Mouse (Mus musculus) limb, embryonic 15.5 days (tissue): ENCODE results near the gene Gyg. TPM values are rescaled to one million over a fixed set of nuclear protein-coding genes. Genes with fewer than 3 reads are reported as not detected.

Source experiments
- ATAC-seq: fragments of 200-750 bp; cut with Nextera tagmentation; 2 replicates; pipeline ENCODE4 v1.8.0; 2017; ENCODE audit warnings: low read depth, moderate TSS enrichment; ENCODE audit not compliant: insufficient number of reproducible peaks, low FRiP score, low TSS enrichment
- H3K27ac ChIP-seq: fragments of 300-500 bp; sonication (generic); 2 replicates; pipeline ENCODE4 v1.5.1; 2015; ENCODE audit warnings: moderate library complexity, mild to moderate bottlenecking, inconsistent platforms
- H3K27me3 ChIP-seq: fragments of 300-500 bp; sonication (generic); 2 replicates; pipeline ENCODE4 v1.6.1; 2015; ENCODE audit warnings: inconsistent platforms
- H3K36me3 ChIP-seq: fragments of 300-500 bp; sonication (generic); 2 replicates; pipeline ENCODE4 v1.6.1; 2015; ENCODE audit warnings: inconsistent platforms
- H3K4me1 ChIP-seq: fragments of 300-500 bp; sonication (generic); 2 replicates; pipeline ENCODE4 v1.6.1; 2015; ENCODE audit warnings: inconsistent platforms
- H3K4me2 ChIP-seq: fragments of 300-500 bp; sonication (generic); 2 replicates; pipeline ENCODE4 v1.6.1; 2015; ENCODE audit warnings: mild to moderate bottlenecking, inconsistent platforms
- H3K4me3 ChIP-seq: fragments of 300-500 bp; sonication (generic); 2 replicates; pipeline ENCODE4 v1.5.1; 2015; ENCODE audit warnings: mild to moderate bottlenecking, inconsistent platforms
- H3K9ac ChIP-seq: fragments of 300-500 bp; sonication (generic); 2 replicates; pipeline ENCODE4 v1.6.1; 2015; ENCODE audit warnings: inconsistent platforms
- H3K9me3 ChIP-seq: fragments of 300-500 bp; sonication (generic); 2 replicates; pipeline ENCODE4 v1.6.1; 2016; ENCODE audit warnings: inconsistent platforms
- WGBS: fragments of 180-500 bp; shearing (Covaris S2); methylation state at CpG from one replicate; pipeline ENCODE4 v1.1.7; 2015; 5-methylcytosine and 5-hydroxymethylcytosine counted together
- polyA plus RNA-seq: library from polyadenylated mRNA; unstranded; fragments of >200 nt; fragmentation: Nextera tagmentation; extraction: Ambion mirVana; gene quantifications from 2 replicates; pipeline ENCODE4 v1.2.1, GENCODE M21; 2015

The Gyg gene
- polyA plus RNA-seq, 1 experiment from 2014 or later: 36.2 TPM

- H3K4me2 ChIP-seq: no peak overlapping the region
- no peaks in the 10 kb centered on the region for H3K27me3 ChIP-seq
- WGBS: 81% methylated on average over 11 of the region's 11 CpGs
These were observed 78.7 kb downstream of the Gyg start for GRCm38 (mm10) chr3:20076145-20077053.

More at GRCm38 (mm10) chr3:20076145-20077053, 78.7 kb downstream of the Gyg start:
- H3K4me1 ChIP-seq: no peaks in the 10 kb centered on the region
- peaks cover 21% of the 10 kb centered on the region for H3K36me3 ChIP-seq
- H3K27ac ChIP-seq: no peak overlapping the region
- H3K9me3 ChIP-seq: no peaks in the 10 kb centered on the region
- ATAC-seq: no peak
- no peak overlapping the region for H3K9ac ChIP-seq
- no peak overlapping the region for H3K4me3 ChIP-seq

Other genes with a start within 250 kb of the Gyg start
- 1.3 and 1.8 TPM in 2 replicates for gene Cp, start 198.3 kb downstream of the Gyg start, polyA plus RNA-seq
- gene Hps3, start 120.0 kb downstream of the Gyg start, polyA plus RNA-seq: 8.3 and 9.3 TPM in 2 replicates
- gene Hltf, start 97.5 kb downstream of the Gyg start, polyA plus RNA-seq: 14.7 and 19.6 TPM in 2 replicates
- gene Cpa3, start 86.9 kb upstream of the Gyg start, polyA plus RNA-seq: 304 and 332 TPM in 2 replicates
- gene Cpb1, start 120.4 kb upstream of the Gyg start, polyA plus RNA-seq: 0.51 and 0.55 TPM in 2 replicates
- 0.13 and 0.29 TPM in 2 replicates for gene Agtr1b, start 211.9 kb upstream of the Gyg start, polyA plus RNA-seq